Mouse (Mus musculus): ENCODE measurements around the gene Gm20683. TPM values are rescaled to one million over a fixed set of nuclear protein-coding genes. Genes with fewer than 3 reads are reported as not detected.
A peak's percentile ranks its signal among the peaks of the same experiment; 100 is the strongest.
"Not testable (repeated sequence)": the region's sequence is repeated elsewhere in the genome, so short reads cannot be mapped to it uniquely, and the experiment has no call there.

Gm20683 gene
- polyA plus RNA-seq, 1 experiment from 2014 or later: 0.34 TPM

GRCm38 (mm10) chr17:25808789-25809605 is 32.6 kb downstream of the Gm20683 start, which contains the start of gene Fbxl16:
Gene Fbxl16, plus strand, starts transcription at chr17:25809085.
- peak; percentile 50 for DNase-seq
- H3K36me3 ChIP-seq (replicated peaks; ENCODE audit: insufficient read depth, low read length): no peaks in the 10 kb centered on the region
- peak; percentile 56 for ATAC-seq
- TF ChIP-seq CTCF (IDR thresholded peaks at IDR 0.05; ENCODE audit: low read depth): peak; percentile 29; the same call in 1 of the 2 replicates
- no peak for TF ChIP-seq EP300 (IDR thresholded peaks at IDR 0.05; ENCODE audit: low read depth)
- 2% methylated on average over 90 of the region's 100 CpGs for WGBS (ENCODE audit: insufficient replicate concordance)
- no peak within 1 kb of the TSS for H3K27ac ChIP-seq (ENCODE audit: low read depth)
- H3K4me1 ChIP-seq (ENCODE audit: insufficient read depth): peaks cover 12% of the 10 kb centered on the region; the same call in 1 of the 2 replicates
- H3K9ac ChIP-seq (replicated peaks): no peak within 1 kb of the TSS
- H3K27me3 ChIP-seq (ENCODE audit: insufficient read depth, low read length): peaks cover 57% of the 10 kb centered on the region
- no peaks in the 10 kb centered on the region for H3K9me3 ChIP-seq (ENCODE audit: low read length)
- peak within 1 kb of the TSS; percentile 52 for H3K4me3 ChIP-seq (ENCODE audit: low read depth, low read length)
- H3K4me2 ChIP-seq (ENCODE audit: low read depth, low read length): peak within 1 kb of the TSS; percentile 75

- H3K27ac ChIP-seq (ENCODE audit: low read depth): no peak overlapping the region
- peaks cover 53% of the 10 kb centered on the region for H3K27me3 ChIP-seq (ENCODE audit: insufficient read depth, low read length)
- ATAC-seq: no peak
- H3K4me3 ChIP-seq (ENCODE audit: low read depth, low read length): no peak overlapping the region
- H3K9me3 ChIP-seq (ENCODE audit: low read length): no peaks in the 10 kb centered on the region
- H3K9ac ChIP-seq (replicated peaks): no peak overlapping the region
- WGBS (ENCODE audit: insufficient replicate concordance): 37% methylated on average over 5 of the region's 5 CpGs
- TF ChIP-seq EP300 (IDR thresholded peaks at IDR 0.05; ENCODE audit: low read depth): no peak
- no peak for TF ChIP-seq CTCF (IDR thresholded peaks at IDR 0.05; ENCODE audit: low read depth)
- H3K4me1 ChIP-seq (ENCODE audit: insufficient read depth): peaks cover 12% of the 10 kb centered on the region; the same call in 1 of the 2 replicates
- no peak overlapping the region for H3K4me2 ChIP-seq (ENCODE audit: low read depth, low read length)
- DNase-seq: no peak
- H3K36me3 ChIP-seq (replicated peaks; ENCODE audit: insufficient read depth, low read length): no peaks in the 10 kb centered on the region
Measured at GRCm38 (mm10) chr17:25808028-25808427, 33.5 kb downstream of the Gm20683 start.

GRCm38 (mm10) chr17:25807452-25807851 is 34.1 kb downstream of the Gm20683 start:
- not testable (repeated sequence) for DNase-seq; H3K4me3 ChIP-seq (ENCODE audit: low read depth, low read length); H3K9me3 ChIP-seq (ENCODE audit: low read length); H3K9ac ChIP-seq (replicated peaks); ATAC-seq; H3K4me2 ChIP-seq (ENCODE audit: low read depth, low read length); H3K36me3 ChIP-seq (replicated peaks; ENCODE audit: insufficient read depth, low read length); H3K27ac ChIP-seq (ENCODE audit: low read depth)
- TF ChIP-seq CTCF (IDR thresholded peaks at IDR 0.05; ENCODE audit: low read depth): 0 out of 2 replicates have a peak, but pooled peaks have one; percentile 10
- Histone ChIP-seq H3K4me1 (ENCODE audit: insufficient read depth) (peaks cover 12% of the 10 kb centered on the region; the same call in 1 of the 2 replicates), H3K27me3 (ENCODE audit: insufficient read depth, low read length) (peaks cover 48% of the 10 kb centered on the region)
- WGBS (ENCODE audit: insufficient replicate concordance): 25% methylated on average over 2 of the region's 2 CpGs

- Histone ChIP-seq H3K4me1 (ENCODE audit: insufficient read depth) (peaks cover 12% of the 10 kb centered on the region; the same call in 1 of the 2 replicates), H3K36me3 (replicated peaks; ENCODE audit: insufficient read depth, low read length) (no peaks in the 10 kb centered on the region), H3K4me2 (ENCODE audit: low read depth, low read length) (no peak overlapping the region), H3K27me3 (ENCODE audit: insufficient read depth, low read length) (peaks cover 41% of the 10 kb centered on the region), H3K4me3 (ENCODE audit: low read depth, low read length) (no peak overlapping the region), H3K27ac (ENCODE audit: low read depth) (no peak overlapping the region), H3K9ac (replicated peaks) (no peak overlapping the region), H3K9me3 (ENCODE audit: low read length) (no peaks in the 10 kb centered on the region)
- 71% methylated on average over 4 of the region's 4 CpGs for WGBS (ENCODE audit: insufficient replicate concordance)
- TF ChIP-seq EP300 (IDR thresholded peaks at IDR 0.05; ENCODE audit: low read depth) (no peak), CTCF (IDR thresholded peaks at IDR 0.05; ENCODE audit: low read depth) (no peak)
- no peak for DNase-seq
- no peak for ATAC-seq
Measured at GRCm38 (mm10) chr17:25806507-25806906, 35.1 kb downstream of the Gm20683 start.

GRCm38 (mm10) chr17:25802825-25803517 is 38.6 kb downstream of the Gm20683 start:
- WGBS (ENCODE audit: insufficient replicate concordance): 15% methylated on average over 10 of the region's 10 CpGs
- Histone ChIP-seq H3K4me1 (ENCODE audit: insufficient read depth) (no peaks in the 10 kb centered on the region), H3K4me3 (ENCODE audit: low read depth, low read length) (no peak overlapping the region), H3K36me3 (replicated peaks; ENCODE audit: insufficient read depth, low read length) (no peaks in the 10 kb centered on the region), H3K27ac (ENCODE audit: low read depth) (no peak overlapping the region), H3K4me2 (ENCODE audit: low read depth, low read length) (no peak overlapping the region), H3K9me3 (ENCODE audit: low read length) (no peaks in the 10 kb centered on the region), H3K9ac (replicated peaks) (no peak overlapping the region), H3K27me3 (ENCODE audit: insufficient read depth, low read length) (peaks cover 17% of the 10 kb centered on the region)
- DNase-seq (no peak), ATAC-seq (no peak)
- TF ChIP-seq CTCF (IDR thresholded peaks at IDR 0.05; ENCODE audit: low read depth) (no peak), EP300 (IDR thresholded peaks at IDR 0.05; ENCODE audit: low read depth) (no peak)

- H3K4me1 ChIP-seq (ENCODE audit: insufficient read depth): peaks cover 9% of the 10 kb centered on the region
- 0 out of 2 replicates have a peak, but pooled peaks cover 8% of the 10 kb centered on the region for H3K27me3 ChIP-seq (ENCODE audit: insufficient read depth, low read length)
- no peak for TF ChIP-seq EP300 (IDR thresholded peaks at IDR 0.05; ENCODE audit: low read depth)
- peak; percentile 93 for TF ChIP-seq CTCF (IDR thresholded peaks at IDR 0.05; ENCODE audit: low read depth)
- H3K36me3 ChIP-seq (replicated peaks; ENCODE audit: insufficient read depth, low read length): no peaks in the 10 kb centered on the region
- no peak overlapping the region for H3K4me2 ChIP-seq (ENCODE audit: low read depth, low read length)
- ATAC-seq: peak; percentile 40; the same call in 1 of the 2 replicates
- H3K9ac ChIP-seq (replicated peaks): no peak overlapping the region
- no peaks in the 10 kb centered on the region for H3K9me3 ChIP-seq (ENCODE audit: low read length)
- H3K27ac ChIP-seq (ENCODE audit: low read depth): no peak overlapping the region
- H3K4me3 ChIP-seq (ENCODE audit: low read depth, low read length): no peak overlapping the region
- peak; percentile 65 for DNase-seq
- WGBS (ENCODE audit: insufficient replicate concordance): 2% methylated on average over 6 of the region's 6 CpGs
Measured at GRCm38 (mm10) chr17:25801029-25801428, 40.5 kb downstream of the Gm20683 start.
